ENCODE assay signal across 26 mouse cellular contexts in the genomic region with DNA sequence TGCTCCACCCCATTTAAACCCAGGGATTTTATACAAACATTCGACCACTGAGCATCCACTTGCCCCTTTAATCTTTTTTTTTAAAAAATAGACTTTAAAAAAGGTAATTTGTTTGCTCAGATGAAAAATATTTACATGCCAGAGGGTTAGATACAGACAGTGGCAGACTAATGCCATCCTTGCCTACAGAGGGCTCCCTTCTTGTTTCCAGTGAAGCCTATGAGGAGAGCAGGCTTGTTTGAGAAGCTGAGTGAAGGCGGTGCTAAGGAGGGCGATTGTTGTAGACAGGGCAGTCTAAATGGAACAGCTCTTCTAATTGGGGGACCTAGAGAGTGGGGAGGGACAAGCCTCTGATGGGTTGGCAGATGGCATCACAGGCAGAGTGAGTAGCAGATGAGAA.
DNase-seq lines count a peak whose midpoint lies in the region; ATAC-seq and TF ChIP-seq lines count a peak whose summit lies in the region.
"Had no signal": no experiment of that assay in that cellular context is flagged by ENCODE, and none has a peak within 500 bp of the region (broad histone marks: within the 10 kb centered on the region; RNA-seq: fewer than 3 reads in every experiment).

No protein-coding gene starts in this region.

- no peaks in the 10 kb centered on the region for H3K36me3 ChIP-seq in liver, postnatal 0 days (replicated peaks; ENCODE audit: insufficient read depth, low read length)
- no peaks in the 10 kb centered on the region for H3K36me3 ChIP-seq in liver, embryonic 12.5 days
- no peaks in the 10 kb centered on the region for H3K36me3 ChIP-seq in thymus, adult 2 months (ENCODE audit: control insufficient read depth, insufficient read depth, low read length)
- H3K36me3 ChIP-seq: hindbrain, embryonic 10.5 days; intestine, embryonic 15.5 days; limb, embryonic 10.5 days; neural tube, embryonic 13.5 days; stomach, embryonic 15.5 days had no signal

- H3K4me2 ChIP-seq in liver, postnatal 0 days (ENCODE audit: low read depth, low read length): no peak overlapping the region
- no peak overlapping the region for H3K4me2 ChIP-seq in liver, embryonic 12.5 days
- H3K4me2 ChIP-seq: heart, embryonic 11.5 days; intestine, embryonic 15.5 days; neural tube, embryonic 13.5 days; stomach, embryonic 15.5 days had no signal

- H3K9ac ChIP-seq in liver, postnatal 0 days (replicated peaks): no peak overlapping the region
- no peak overlapping the region for H3K9ac ChIP-seq in liver, embryonic 12.5 days
- H3K9ac ChIP-seq: intestine, embryonic 15.5 days; neural tube, embryonic 13.5 days; stomach, embryonic 15.5 days had no signal

- WGBS in liver, postnatal 0 days (ENCODE audit: insufficient replicate concordance): 60% methylated on average over 3 of the region's 3 CpGs
- 60% methylated on average over 3 of the region's 3 CpGs for WGBS in liver, embryonic 12.5 days (ENCODE audit: insufficient replicate concordance)
- WGBS in thymus, adult 2 months: 50% methylated on average over 3 of the region's 3 CpGs

- no peak for TF ChIP-seq EP300 in liver, postnatal 0 days (IDR thresholded peaks at IDR 0.05; ENCODE audit: low read depth)

- H3K27ac ChIP-seq in liver, postnatal 0 days (ENCODE audit: low read depth): no peak overlapping the region
- no peak overlapping the region for H3K27ac ChIP-seq in liver, embryonic 12.5 days
- H3K27ac ChIP-seq in thymus, adult 2 months (ENCODE audit: control insufficient read depth, insufficient read depth, low read length): no peak overlapping the region
- H3K27ac ChIP-seq: hindbrain, embryonic 10.5 days; intestine, embryonic 15.5 days; limb, embryonic 10.5 days; neural tube, embryonic 13.5 days; stomach, embryonic 15.5 days had no signal

- 0 out of 2 replicates have a peak, but pooled peaks have one; percentile 8 for TF ChIP-seq CTCF in liver, postnatal 0 days (IDR thresholded peaks at IDR 0.05; ENCODE audit: low read depth)
- no peak for TF ChIP-seq CTCF in thymus, adult 2 months (IDR thresholded peaks at IDR 0.05; ENCODE audit: borderline replicate concordance, control insufficient read depth, extremely low read depth, insufficient read depth, low read length, poor library complexity)

- no peak overlapping the region for H3K4me3 ChIP-seq in liver, postnatal 0 days (ENCODE audit: low read depth, low read length)
- no peak overlapping the region for H3K4me3 ChIP-seq in liver, embryonic 12.5 days
- no peak overlapping the region for H3K4me3 ChIP-seq in thymus, adult 2 months (ENCODE audit: control insufficient read depth, insufficient read depth, low read length)
- H3K4me3 ChIP-seq: hindbrain, embryonic 10.5 days; intestine, embryonic 15.5 days; limb, embryonic 10.5 days; neural tube, embryonic 13.5 days; stomach, embryonic 15.5 days had no signal

- H3K27me3 ChIP-seq in liver, postnatal 0 days (ENCODE audit: insufficient read depth, low read length): no peaks in the 10 kb centered on the region
- H3K27me3 ChIP-seq in liver, embryonic 12.5 days (replicated peaks): no peaks in the 10 kb centered on the region
- no peaks in the 10 kb centered on the region for H3K27me3 ChIP-seq in thymus, adult 2 months (ENCODE audit: control insufficient read depth, insufficient read depth, low read length)
- H3K27me3 ChIP-seq: intestine, embryonic 15.5 days; neural tube, embryonic 13.5 days; stomach, embryonic 15.5 days had no signal

- ATAC-seq in CD4-positive, CD25-positive, alpha-beta regulatory T cell, adult 4 months: no peak
- no peak for ATAC-seq in liver, postnatal 0 days
- no peak for ATAC-seq in liver, embryonic 12.5 days
- ATAC-seq: activated CD4-positive, CD25-positive, alpha-beta regulatory T cell, adult 4 months; forebrain, embryonic 14.5 days; hindbrain, embryonic 16.5 days; intestine, embryonic 15.5 days had no signal

- H3K9me3 ChIP-seq in liver, postnatal 0 days (ENCODE audit: low read length): no peaks in the 10 kb centered on the region
- no peaks in the 10 kb centered on the region for H3K9me3 ChIP-seq in liver, embryonic 12.5 days (replicated peaks)
- H3K9me3 ChIP-seq: hindbrain, embryonic 10.5 days; intestine, embryonic 15.5 days; limb, embryonic 10.5 days; neural tube, embryonic 13.5 days; stomach, embryonic 15.5 days had no signal

- TF ChIP-seq POLR2A in thymus, adult 2 months (IDR thresholded peaks at IDR 0.05; ENCODE audit: control insufficient read depth, extremely low read depth, insufficient read depth, low read length, poor library complexity): no peak

- DNase-seq in CD4-positive, CD25-positive, alpha-beta regulatory T cell, adult 2 months (ENCODE audit: low read depth, low spot score): peak; percentile 2
- no peak for DNase-seq in liver, postnatal 0 days
- peak; percentile 12 for DNase-seq in thymus, postnatal 4 days
- no peak for DNase-seq in thymus, adult 2 months
- no peak for DNase-seq in embryo, embryonic 10.5 days (ENCODE audit: low spot score)
- DNase-seq in left cerebral cortex, adult 18-20 months (ENCODE audit: low spot score in 2 of 2): no peak
- DNase-seq: adrenal gland, adult 8-10 months; cerebellum, adult 11-12 months; cerebellum, postnatal 14 days; kidney, postnatal 4 days; layer of hippocampus, adult 9-11 months; liver; midbrain, embryonic 14.5 days; right cerebral cortex, adult 18-20 months; thymus, adult 18-20 months had no signal

- 0 out of 2 replicates have a peak, but pooled peaks cover 2% of the 10 kb centered on the region for H3K4me1 ChIP-seq in liver, postnatal 0 days (ENCODE audit: insufficient read depth)
- no peaks in the 10 kb centered on the region for H3K4me1 ChIP-seq in liver, embryonic 12.5 days
- H3K4me1 ChIP-seq in thymus, adult 2 months (replicated peaks; ENCODE audit: control insufficient read depth, insufficient read depth, low read length): peaks cover 6% of the 10 kb centered on the region
- H3K4me1 ChIP-seq: neural tube, embryonic 13.5 days; stomach, embryonic 15.5 days had no signal

Comparison
In these comparisons a context has a peak if more than half of its experiments do, and no peak if none do; other contexts are left out.
1. DNase-seq: peak in CD4-positive, CD25-positive, alpha-beta regulatory T cell, adult 2 months (single experiment) and thymus, postnatal 4 days (single experiment); none in liver, postnatal 0 days (single experiment), thymus, adult 2 months (single experiment), embryo, embryonic 10.5 days (single experiment) and left cerebral cortex, adult 18-20 months (0 of 2).